Mouse (Mus musculus): ENCODE measurements around the gene Tigit. TPM values are rescaled to one million over a fixed set of nuclear protein-coding genes. Genes with fewer than 3 reads are reported as not detected.

Tigit gene
- not detected in 2 replicates for polyA plus RNA-seq (2015; fragmentation: Nextera tagmentation; extraction: Ambion mirVana)

DNA sequence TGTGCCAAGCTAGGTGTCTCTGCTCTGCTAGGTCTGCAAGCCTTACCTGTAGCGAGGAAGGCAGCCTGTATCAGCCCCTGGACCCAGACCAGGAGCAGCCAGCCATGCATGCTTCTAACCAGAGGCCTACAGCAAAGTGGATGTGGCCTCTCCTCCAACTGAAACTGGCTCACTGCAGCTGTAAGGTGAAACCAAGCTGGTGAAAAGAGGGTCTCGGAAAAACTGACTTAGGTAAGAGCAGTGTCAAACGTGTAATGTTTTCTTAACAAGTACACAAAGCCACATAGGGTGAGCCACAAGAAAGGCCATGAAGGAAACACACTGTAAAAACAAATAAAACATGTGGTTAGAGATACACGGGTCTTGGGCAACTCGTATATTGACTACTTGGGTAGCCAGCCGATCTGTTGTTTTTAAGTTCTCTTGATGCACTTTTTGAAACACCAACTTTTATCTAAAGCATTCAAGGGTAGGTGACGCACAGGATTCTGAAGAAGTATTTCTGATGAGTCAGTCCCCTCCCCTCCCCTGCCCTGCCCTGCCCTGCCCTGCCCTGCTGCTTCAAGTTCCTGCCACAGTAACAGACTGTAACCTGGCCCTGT, at the start of gene Tigit:
Gene Tigit (minus strand): TSS at position 169 of the 602 bp plus-strand sequence.
- Histone ChIP-seq H3K27me3 (ENCODE audit: control insufficient read depth, insufficient read depth, low read length) (no peaks in the 10 kb centered on the region), H3K4me3 (replicated peaks; ENCODE audit: low read length) (no peak within 1 kb of the TSS), H3K36me3 (ENCODE audit: control insufficient read depth, insufficient read depth, low read length) (no peaks in the 10 kb centered on the region), H3K9ac (ENCODE audit: low read length) (no peak within 1 kb of the TSS), H3K27ac (ENCODE audit: low read length) (no peak within 1 kb of the TSS), H3K4me1 (ENCODE audit: control insufficient read depth, insufficient read depth, low read length) (no peaks in the 10 kb centered on the region), H3K9me3 (replicated peaks; ENCODE audit: control insufficient read depth, low read length) (no peaks in the 10 kb centered on the region), H3K4me2 (ENCODE audit: low read depth, low read length) (no peak within 1 kb of the TSS)
- ATAC-seq (ENCODE audit: insufficient read depth, low FRiP score): no peak
- 60% methylated on average over 7 of the region's 7 CpGs for WGBS

DNA sequence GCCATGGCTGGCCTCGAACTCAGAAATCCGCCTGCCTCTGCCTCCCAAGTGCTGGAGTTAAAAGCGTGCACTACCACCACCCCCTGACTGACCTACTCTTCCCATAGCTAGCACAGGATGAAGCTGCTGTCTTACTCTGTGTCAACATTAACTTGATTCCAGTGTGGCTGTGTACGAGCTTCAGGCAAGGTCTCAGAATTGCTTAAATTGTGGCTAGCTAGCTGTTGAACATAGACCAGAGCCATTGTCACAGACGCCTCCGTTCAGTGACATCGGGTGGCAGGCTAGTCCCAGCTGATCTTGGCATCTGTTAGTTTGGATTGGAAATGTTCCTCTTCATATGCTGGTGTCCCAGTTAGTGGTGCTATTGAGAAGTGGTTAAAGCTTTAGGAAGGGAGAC, 47.4 kb upstream of the Tigit start:
- no peak overlapping the region for H3K9ac ChIP-seq (ENCODE audit: low read length)
- no peaks in the 10 kb centered on the region for H3K27me3 ChIP-seq (ENCODE audit: control insufficient read depth, insufficient read depth, low read length)
- no peak for ATAC-seq (ENCODE audit: insufficient read depth, low FRiP score)
- no peak overlapping the region for H3K4me3 ChIP-seq (replicated peaks; ENCODE audit: low read length)
- WGBS: 90% methylated on average over 7 of the region's 7 CpGs
- H3K36me3 ChIP-seq (ENCODE audit: control insufficient read depth, insufficient read depth, low read length): no peaks in the 10 kb centered on the region
- no peak overlapping the region for H3K4me2 ChIP-seq (ENCODE audit: low read depth, low read length)
- H3K4me1 ChIP-seq (ENCODE audit: control insufficient read depth, insufficient read depth, low read length): no peaks in the 10 kb centered on the region
- H3K9me3 ChIP-seq (replicated peaks; ENCODE audit: control insufficient read depth, low read length): no peaks in the 10 kb centered on the region
- no peak overlapping the region for H3K27ac ChIP-seq (ENCODE audit: low read length)

DNA sequence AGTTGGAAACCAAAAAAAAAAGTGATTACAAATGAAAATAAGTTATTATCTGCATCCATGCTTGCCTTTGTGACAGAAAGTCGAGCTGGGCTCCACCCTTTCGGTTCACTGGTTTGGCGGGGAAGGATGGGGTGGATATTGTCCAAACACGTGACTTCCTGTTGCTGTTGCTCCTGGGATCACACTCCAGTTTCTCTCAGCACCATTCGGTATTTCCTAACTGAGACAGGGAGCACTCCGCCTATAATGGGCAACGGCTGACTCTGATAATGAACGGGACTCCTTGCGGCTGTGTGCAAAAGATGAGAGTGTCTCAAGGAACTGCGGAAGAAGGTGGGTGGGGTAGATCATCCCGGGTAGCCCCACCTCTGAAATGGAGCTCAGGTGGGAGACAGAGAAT, 46.7 kb upstream of the Tigit start:
- H3K4me2 ChIP-seq (ENCODE audit: low read depth, low read length): no peak overlapping the region
- no peaks in the 10 kb centered on the region for H3K9me3 ChIP-seq (replicated peaks; ENCODE audit: control insufficient read depth, low read length)
- H3K4me1 ChIP-seq (ENCODE audit: control insufficient read depth, insufficient read depth, low read length): no peaks in the 10 kb centered on the region
- ATAC-seq (ENCODE audit: insufficient read depth, low FRiP score): no peak
- 83% methylated on average over 11 of the region's 11 CpGs for WGBS
- H3K4me3 ChIP-seq (replicated peaks; ENCODE audit: low read length): no peak overlapping the region
- H3K27me3 ChIP-seq (ENCODE audit: control insufficient read depth, insufficient read depth, low read length): no peaks in the 10 kb centered on the region
- no peak overlapping the region for H3K27ac ChIP-seq (ENCODE audit: low read length)
- H3K36me3 ChIP-seq (ENCODE audit: control insufficient read depth, insufficient read depth, low read length): no peaks in the 10 kb centered on the region
- no peak overlapping the region for H3K9ac ChIP-seq (ENCODE audit: low read length)

DNA sequence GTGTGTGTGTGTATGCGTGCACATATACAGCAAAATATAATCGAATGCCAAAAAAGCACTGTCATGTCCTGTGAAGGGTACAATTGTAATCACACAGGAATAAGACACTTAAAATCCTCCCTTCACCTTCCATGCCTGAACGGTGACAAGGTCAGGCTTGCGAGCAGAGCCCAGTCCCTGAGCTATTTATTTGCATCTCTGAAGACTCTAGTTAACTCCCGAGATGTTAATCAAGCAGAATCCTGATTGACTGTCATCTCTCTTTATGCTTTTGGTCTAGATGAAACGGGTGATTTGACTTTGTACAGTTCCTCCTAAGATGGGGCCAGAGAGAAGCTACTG, 46.2 kb upstream of the Tigit start:
- H3K4me2 ChIP-seq (ENCODE audit: low read depth, low read length): no peak overlapping the region
- no peaks in the 10 kb centered on the region for H3K27me3 ChIP-seq (ENCODE audit: control insufficient read depth, insufficient read depth, low read length)
- no peaks in the 10 kb centered on the region for H3K36me3 ChIP-seq (ENCODE audit: control insufficient read depth, insufficient read depth, low read length)
- H3K4me1 ChIP-seq (ENCODE audit: control insufficient read depth, insufficient read depth, low read length): no peaks in the 10 kb centered on the region
- no peak for ATAC-seq (ENCODE audit: insufficient read depth, low FRiP score)
- H3K4me3 ChIP-seq (replicated peaks; ENCODE audit: low read length): no peak overlapping the region
- 68% methylated on average over 6 of the region's 6 CpGs for WGBS
- no peaks in the 10 kb centered on the region for H3K9me3 ChIP-seq (replicated peaks; ENCODE audit: control insufficient read depth, low read length)
- no peak overlapping the region for H3K27ac ChIP-seq (ENCODE audit: low read length)
- H3K9ac ChIP-seq (ENCODE audit: low read length): no peak overlapping the region

DNA sequence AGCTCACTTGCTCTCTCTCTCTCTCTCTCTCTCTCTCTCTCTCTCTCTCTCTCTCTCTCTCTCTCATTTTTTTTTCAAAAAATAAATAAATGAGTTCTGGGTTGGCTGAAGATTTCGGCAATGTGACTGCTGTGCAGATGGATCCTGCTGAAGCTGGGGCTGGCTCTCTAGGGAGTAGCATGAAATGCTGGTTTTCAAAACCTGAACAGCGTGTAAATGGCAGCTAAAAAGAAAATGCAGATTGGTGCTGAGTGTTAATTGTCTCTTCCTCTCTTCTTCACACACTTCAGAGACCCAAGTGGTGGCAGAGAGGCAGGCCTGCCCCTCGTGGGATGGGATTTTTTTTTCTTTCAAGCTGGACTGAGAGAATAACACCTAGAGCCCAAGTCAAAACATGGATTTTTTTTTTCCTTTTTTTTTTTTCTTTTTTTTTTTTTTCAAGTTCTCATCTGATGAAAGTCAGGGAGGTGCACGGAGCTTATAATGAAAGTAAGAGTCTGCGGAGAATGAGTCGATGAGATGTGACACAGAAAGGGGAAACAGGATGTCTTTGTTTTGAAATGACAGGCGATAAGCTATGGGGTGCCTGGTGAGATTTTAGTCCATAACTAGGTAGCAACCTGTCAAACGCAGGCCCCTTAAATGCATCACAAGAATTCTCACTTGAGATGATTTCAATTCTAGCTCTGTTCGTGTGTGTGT, 45.6 kb upstream of the Tigit start:
- Histone ChIP-seq H3K9ac (ENCODE audit: low read length) (no peak overlapping the region), H3K36me3 (ENCODE audit: control insufficient read depth, insufficient read depth, low read length) (no peaks in the 10 kb centered on the region), H3K9me3 (replicated peaks; ENCODE audit: control insufficient read depth, low read length) (no peaks in the 10 kb centered on the region), H3K4me1 (ENCODE audit: control insufficient read depth, insufficient read depth, low read length) (no peaks in the 10 kb centered on the region), H3K4me3 (replicated peaks; ENCODE audit: low read length) (no peak overlapping the region), H3K27ac (ENCODE audit: low read length) (no peak overlapping the region), H3K27me3 (ENCODE audit: control insufficient read depth, insufficient read depth, low read length) (no peaks in the 10 kb centered on the region), H3K4me2 (ENCODE audit: low read depth, low read length) (no peak overlapping the region)
- ATAC-seq (ENCODE audit: insufficient read depth, low FRiP score): no peak
- WGBS: 51% methylated on average over 9 of the region's 9 CpGs

DNA sequence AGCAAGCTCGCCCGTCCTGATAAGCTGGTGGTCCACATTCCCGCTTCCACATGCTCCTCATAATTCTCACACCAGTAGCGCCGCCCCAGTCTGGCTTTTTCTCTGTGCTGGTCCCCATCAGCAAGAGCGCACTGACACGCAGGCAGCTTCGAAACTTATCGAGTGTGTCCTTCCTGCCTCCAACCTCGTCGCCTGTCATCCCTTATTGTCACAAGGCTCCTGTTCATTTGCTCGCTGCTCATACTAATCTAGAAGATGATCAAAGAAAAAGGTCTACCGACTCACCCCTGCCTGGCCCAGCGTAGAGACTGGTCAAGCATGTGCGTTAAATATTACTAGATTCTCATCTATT, 45.1 kb upstream of the Tigit start:
- no peaks in the 10 kb centered on the region for H3K4me1 ChIP-seq (ENCODE audit: control insufficient read depth, insufficient read depth, low read length)
- no peak overlapping the region for H3K9ac ChIP-seq (ENCODE audit: low read length)
- H3K4me2 ChIP-seq (ENCODE audit: low read depth, low read length): no peak overlapping the region
- H3K27ac ChIP-seq (ENCODE audit: low read length): no peak overlapping the region
- no peak for ATAC-seq (ENCODE audit: insufficient read depth, low FRiP score)
- no peaks in the 10 kb centered on the region for H3K36me3 ChIP-seq (ENCODE audit: control insufficient read depth, insufficient read depth, low read length)
- no peaks in the 10 kb centered on the region for H3K27me3 ChIP-seq (ENCODE audit: control insufficient read depth, insufficient read depth, low read length)
- WGBS: 65% methylated on average over 15 of the region's 15 CpGs
- H3K9me3 ChIP-seq (replicated peaks; ENCODE audit: control insufficient read depth, low read length): no peaks in the 10 kb centered on the region
- H3K4me3 ChIP-seq (replicated peaks; ENCODE audit: low read length): no peak overlapping the region

DNA sequence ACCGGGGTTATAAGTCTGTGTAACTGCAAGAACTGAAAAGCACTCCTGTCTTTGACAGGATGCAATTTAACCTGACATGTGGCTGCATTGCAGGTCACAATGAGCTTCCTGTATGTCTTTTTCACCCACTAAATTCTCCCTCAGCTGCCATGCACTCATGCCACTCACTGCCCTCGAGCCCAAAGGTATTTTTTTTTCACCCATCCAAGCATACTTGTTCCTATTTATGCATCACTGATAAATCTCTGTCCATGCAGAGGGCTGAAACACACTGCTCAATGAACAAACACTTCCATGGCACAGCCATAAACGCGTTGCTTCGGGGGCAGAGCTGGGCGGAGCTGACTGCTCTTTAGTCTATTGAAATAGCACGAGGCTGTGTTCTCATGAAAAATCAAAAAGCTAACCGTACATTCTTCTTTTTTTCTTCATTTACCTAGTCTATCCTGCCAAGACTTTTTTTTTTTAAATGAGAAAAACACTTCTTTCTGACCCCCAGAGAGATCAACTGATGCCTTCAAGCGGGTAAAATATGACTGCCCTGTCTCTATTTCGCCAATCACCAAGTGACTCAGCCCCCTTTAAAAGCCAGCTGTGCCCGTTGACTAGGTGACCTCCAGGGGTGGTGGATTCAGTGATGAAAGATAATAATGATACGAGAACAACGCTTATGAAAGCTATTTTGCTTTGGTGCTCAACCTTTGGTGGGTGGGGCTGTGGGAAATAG, 44.6 kb upstream of the Tigit start:
- Histone ChIP-seq H3K27ac (ENCODE audit: low read length) (no peak overlapping the region), H3K27me3 (ENCODE audit: control insufficient read depth, insufficient read depth, low read length) (no peaks in the 10 kb centered on the region), H3K4me1 (ENCODE audit: control insufficient read depth, insufficient read depth, low read length) (no peaks in the 10 kb centered on the region), H3K9me3 (replicated peaks; ENCODE audit: control insufficient read depth, low read length) (no peaks in the 10 kb centered on the region), H3K9ac (ENCODE audit: low read length) (no peak overlapping the region), H3K36me3 (ENCODE audit: control insufficient read depth, insufficient read depth, low read length) (no peaks in the 10 kb centered on the region), H3K4me2 (ENCODE audit: low read depth, low read length) (no peak overlapping the region), H3K4me3 (replicated peaks; ENCODE audit: low read length) (no peak overlapping the region)
- ATAC-seq (ENCODE audit: insufficient read depth, low FRiP score): no peak
- 60% methylated on average over 13 of the region's 13 CpGs for WGBS

DNA sequence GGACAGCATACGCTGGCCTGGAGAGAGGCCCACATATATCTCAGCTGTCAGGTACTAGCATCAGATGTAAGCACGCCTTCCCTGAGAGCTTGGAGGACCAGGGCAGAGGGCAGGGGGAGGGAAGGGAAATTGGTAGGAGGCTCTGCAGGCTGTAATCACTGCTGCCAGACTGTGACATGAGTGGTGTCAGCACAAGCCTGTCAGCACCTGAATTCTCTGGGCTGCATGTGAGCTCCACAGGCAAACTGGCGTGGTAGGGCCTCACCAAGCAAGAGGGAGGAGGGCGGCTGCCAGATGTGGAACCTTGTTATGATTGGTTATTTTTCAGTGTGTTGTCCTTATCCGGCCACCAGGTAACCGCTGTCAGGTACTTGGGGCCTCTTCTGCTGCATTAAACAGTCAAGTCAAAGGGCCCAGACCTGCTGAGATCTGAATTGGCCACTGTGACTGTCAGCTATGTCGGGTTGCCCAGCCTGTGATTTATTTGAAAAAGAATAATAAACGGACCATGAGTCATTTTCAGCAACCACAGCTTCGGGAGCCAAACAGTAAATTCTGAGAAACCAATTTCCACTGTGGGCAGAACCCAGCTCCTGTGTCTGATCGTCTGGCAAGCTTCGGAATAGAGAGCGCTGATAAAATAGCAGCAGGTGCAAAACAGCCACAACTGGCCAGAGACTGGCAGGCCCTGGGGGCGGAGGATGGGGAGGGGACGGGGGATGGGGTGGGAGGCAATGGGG, 38.0 kb upstream of the Tigit start:
- Histone ChIP-seq H3K4me1 (ENCODE audit: control insufficient read depth, insufficient read depth, low read length) (no peaks in the 10 kb centered on the region), H3K4me3 (replicated peaks; ENCODE audit: low read length) (no peak overlapping the region), H3K4me2 (ENCODE audit: low read depth, low read length) (no peak overlapping the region), H3K36me3 (ENCODE audit: control insufficient read depth, insufficient read depth, low read length) (no peaks in the 10 kb centered on the region), H3K27me3 (ENCODE audit: control insufficient read depth, insufficient read depth, low read length) (no peaks in the 10 kb centered on the region), H3K9me3 (replicated peaks; ENCODE audit: control insufficient read depth, low read length) (no peaks in the 10 kb centered on the region), H3K27ac (ENCODE audit: low read length) (no peak overlapping the region), H3K9ac (ENCODE audit: low read length) (no peak overlapping the region)
- ATAC-seq (ENCODE audit: insufficient read depth, low FRiP score): no peak
- 52% methylated on average over 14 of the region's 14 CpGs for WGBS

DNA sequence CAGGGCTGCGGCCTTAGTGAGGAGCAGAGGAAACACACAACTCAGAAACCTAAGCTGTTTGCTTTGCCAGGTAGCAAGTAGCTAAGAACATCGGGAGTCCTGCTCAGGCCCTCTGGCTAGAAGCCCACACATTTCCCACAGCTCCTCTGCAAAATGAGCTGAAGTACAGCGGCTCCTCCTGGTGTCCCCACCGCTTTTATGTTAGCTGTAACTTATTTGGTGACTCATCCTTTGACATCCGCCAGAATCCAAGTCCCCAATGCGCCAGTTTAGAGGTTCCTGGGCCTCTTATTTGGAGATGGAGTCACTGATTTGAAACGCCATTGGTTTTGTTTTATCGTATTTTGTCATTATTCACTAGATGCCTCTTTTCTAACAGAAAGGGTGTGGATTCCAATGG, 36.6 kb upstream of the Tigit start:
- Histone ChIP-seq H3K4me3 (replicated peaks; ENCODE audit: low read length) (no peak overlapping the region), H3K27ac (ENCODE audit: low read length) (no peak overlapping the region), H3K9ac (ENCODE audit: low read length) (no peak overlapping the region), H3K36me3 (ENCODE audit: control insufficient read depth, insufficient read depth, low read length) (no peaks in the 10 kb centered on the region), H3K4me1 (ENCODE audit: control insufficient read depth, insufficient read depth, low read length) (no peaks in the 10 kb centered on the region), H3K27me3 (ENCODE audit: control insufficient read depth, insufficient read depth, low read length) (no peaks in the 10 kb centered on the region), H3K9me3 (replicated peaks; ENCODE audit: control insufficient read depth, low read length) (no peaks in the 10 kb centered on the region), H3K4me2 (ENCODE audit: low read depth, low read length) (no peak overlapping the region)
- 78% methylated on average over 8 of the region's 8 CpGs for WGBS
- ATAC-seq (ENCODE audit: insufficient read depth, low FRiP score): no peak

All from stomach, embryonic 16.5 days (tissue).